Mouse (Mus musculus): ENCODE results near the gene Gm49673. TPM values are rescaled to one million over a fixed set of nuclear protein-coding genes. Genes with fewer than 3 reads are reported as not detected.
"Not testable (repeated sequence)": the region's sequence is repeated elsewhere in the genome, so short reads cannot be mapped to it uniquely, and the experiment has no call there.

The Gm49673 gene
- 0.13 TPM in 1 of 2 replicates, not detected in the other for polyA plus RNA-seq (2014; fragmentation: Nextera tagmentation; extraction: Ambion mirVana)

GRCm38 (mm10) chr17:8147439-8148316 lies at the start of gene Gm49673, which contains the start of gene Rnaset2a:
Gene Gm49673, minus strand, starts transcription at chr17:8147788.
Gene Rnaset2a, minus strand, starts transcription at chr17:8148097.
- peak; percentile 98 for ATAC-seq (ENCODE audit: insufficient number of reproducible peaks, insufficient read depth, low FRiP score, low read depth)
- not testable (repeated sequence) for H3K27me3 ChIP-seq (ENCODE audit: control insufficient read depth, insufficient read depth, low read length); H3K36me3 ChIP-seq (ENCODE audit: control insufficient read depth, insufficient read depth, low read length); H3K4me1 ChIP-seq (ENCODE audit: control insufficient read depth, insufficient read depth, low read length); H3K9me3 ChIP-seq (ENCODE audit: control insufficient read depth, low read depth, low read length); H3K27ac ChIP-seq (ENCODE audit: low read length)
- peak within 1 kb of the TSS; percentile 36 for H3K4me2 ChIP-seq (replicated peaks; ENCODE audit: low read depth, low read length)
- 0 out of 2 replicates have a peak within 1 kb of the TSS, but pooled peaks have one; percentile 33 for H3K9ac ChIP-seq (replicated peaks; ENCODE audit: low read depth, low read length)
- peak within 1 kb of the TSS; percentile 42 for H3K4me3 ChIP-seq (ENCODE audit: low read depth, low read length)
- WGBS = under 1% methylated on average over 33 of the region's 67 CpGs

DNA sequence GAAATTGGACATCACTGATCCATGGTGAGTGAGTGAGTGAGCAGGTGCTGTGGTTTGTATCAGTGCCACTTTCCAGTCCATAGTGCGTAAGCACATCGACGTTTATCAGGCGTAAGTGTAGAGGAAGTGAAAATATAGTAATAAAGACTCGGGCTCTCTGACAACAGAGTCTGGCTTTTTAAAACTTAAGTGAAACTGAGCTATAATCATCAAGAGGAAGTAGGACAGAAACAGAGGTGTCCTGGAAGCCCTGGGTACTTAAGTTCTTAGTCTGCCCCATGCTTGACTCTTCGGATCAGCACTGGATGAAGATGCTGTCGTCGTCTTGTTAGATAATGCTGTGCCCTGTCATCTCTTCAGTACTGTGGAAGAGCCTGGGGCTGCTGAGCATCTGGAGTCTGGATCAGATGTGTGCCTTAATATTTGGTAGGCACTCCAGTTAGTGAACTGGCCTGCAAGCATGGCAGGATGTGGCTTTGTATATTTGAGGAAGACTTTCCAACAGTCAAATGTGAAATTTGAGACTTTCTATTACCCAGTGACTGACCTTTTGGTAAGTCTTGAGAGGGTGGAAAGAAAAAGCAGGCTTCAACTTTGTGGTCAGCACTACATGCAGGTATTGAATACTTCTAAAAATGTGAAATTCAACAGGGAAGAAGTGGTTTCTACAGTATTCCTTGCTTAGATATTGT lies 48.2 kb upstream of the Gm49673 start:
- Histone ChIP-seq H3K27me3 (ENCODE audit: control insufficient read depth, insufficient read depth, low read length) (no peaks in the 10 kb centered on the region), H3K9me3 (ENCODE audit: control insufficient read depth, low read depth, low read length) (no peaks in the 10 kb centered on the region), H3K36me3 (ENCODE audit: control insufficient read depth, insufficient read depth, low read length) (peaks cover 38% of the 10 kb centered on the region), H3K27ac (ENCODE audit: low read length) (no peak overlapping the region), H3K4me1 (ENCODE audit: control insufficient read depth, insufficient read depth, low read length) (no peaks in the 10 kb centered on the region), H3K9ac (replicated peaks; ENCODE audit: low read depth, low read length) (no peak overlapping the region), H3K4me2 (replicated peaks; ENCODE audit: low read depth, low read length) (no peak overlapping the region), H3K4me3 (ENCODE audit: low read depth, low read length) (no peak overlapping the region)
- ATAC-seq (ENCODE audit: insufficient number of reproducible peaks, insufficient read depth, low FRiP score, low read depth) = no peak
- 89% methylated on average over 8 of the region's 8 CpGs for WGBS

- no peaks in the 10 kb centered on the region for H3K9me3 ChIP-seq (ENCODE audit: control insufficient read depth, low read depth, low read length)
- ATAC-seq (ENCODE audit: insufficient number of reproducible peaks, insufficient read depth, low FRiP score, low read depth) = no peak
- H3K36me3 ChIP-seq (ENCODE audit: control insufficient read depth, insufficient read depth, low read length) = peaks cover 55% of the 10 kb centered on the region
- H3K27ac ChIP-seq (ENCODE audit: low read length) = no peak overlapping the region
- no peaks in the 10 kb centered on the region for H3K27me3 ChIP-seq (ENCODE audit: control insufficient read depth, insufficient read depth, low read length)
- H3K9ac ChIP-seq (replicated peaks; ENCODE audit: low read depth, low read length) = no peak overlapping the region
- H3K4me1 ChIP-seq (ENCODE audit: control insufficient read depth, insufficient read depth, low read length) = no peaks in the 10 kb centered on the region
- H3K4me2 ChIP-seq (replicated peaks; ENCODE audit: low read depth, low read length) = no peak overlapping the region
- WGBS = 87% methylated on average over 8 of the region's 8 CpGs
- no peak overlapping the region for H3K4me3 ChIP-seq (ENCODE audit: low read depth, low read length)
Measured at GRCm38 (mm10) chr17:8193678-8194077, 46.1 kb upstream of the Gm49673 start.

- no peaks in the 10 kb centered on the region for H3K9me3 ChIP-seq (ENCODE audit: control insufficient read depth, low read depth, low read length)
- 79% methylated on average over 7 of the region's 7 CpGs for WGBS
- no peak overlapping the region for H3K9ac ChIP-seq (replicated peaks; ENCODE audit: low read depth, low read length)
- H3K4me2 ChIP-seq (replicated peaks; ENCODE audit: low read depth, low read length) = no peak overlapping the region
- H3K27ac ChIP-seq (ENCODE audit: low read length) = no peak overlapping the region
- H3K36me3 ChIP-seq (ENCODE audit: control insufficient read depth, insufficient read depth, low read length) = peaks cover 59% of the 10 kb centered on the region
- no peaks in the 10 kb centered on the region for H3K27me3 ChIP-seq (ENCODE audit: control insufficient read depth, insufficient read depth, low read length)
- no peak overlapping the region for H3K4me3 ChIP-seq (ENCODE audit: low read depth, low read length)
- no peak for ATAC-seq (ENCODE audit: insufficient number of reproducible peaks, insufficient read depth, low FRiP score, low read depth)
- H3K4me1 ChIP-seq (ENCODE audit: control insufficient read depth, insufficient read depth, low read length) = no peaks in the 10 kb centered on the region
Measured at GRCm38 (mm10) chr17:8184217-8184616, 36.6 kb upstream of the Gm49673 start.

DNA sequence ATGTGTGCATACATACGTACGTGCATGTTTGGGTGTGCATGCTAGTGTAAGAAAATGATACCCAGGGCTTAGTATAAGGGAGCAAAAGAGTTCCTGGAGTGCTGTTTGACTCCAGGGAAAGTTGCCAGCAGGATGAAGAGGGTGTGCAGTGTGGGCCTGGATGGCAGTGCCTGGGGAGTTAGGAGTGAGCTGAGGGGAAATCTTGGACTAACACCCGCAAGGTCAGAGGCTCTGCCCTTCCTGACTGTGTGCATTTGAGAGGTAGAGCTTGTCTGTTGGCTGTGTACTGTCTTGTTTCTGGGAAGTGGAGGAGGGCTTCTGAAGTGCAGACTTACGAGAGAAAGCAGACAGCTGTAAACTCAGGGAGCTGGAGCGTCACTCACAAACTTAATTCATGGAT lies 36.2 kb upstream of the Gm49673 start:
- Histone ChIP-seq H3K36me3 (ENCODE audit: control insufficient read depth, insufficient read depth, low read length) (peaks cover 58% of the 10 kb centered on the region), H3K27ac (ENCODE audit: low read length) (no peak overlapping the region), H3K4me2 (replicated peaks; ENCODE audit: low read depth, low read length) (no peak overlapping the region), H3K4me3 (ENCODE audit: low read depth, low read length) (no peak overlapping the region), H3K27me3 (ENCODE audit: control insufficient read depth, insufficient read depth, low read length) (no peaks in the 10 kb centered on the region), H3K9ac (replicated peaks; ENCODE audit: low read depth, low read length) (no peak overlapping the region), H3K9me3 (ENCODE audit: control insufficient read depth, low read depth, low read length) (no peaks in the 10 kb centered on the region), H3K4me1 (ENCODE audit: control insufficient read depth, insufficient read depth, low read length) (no peaks in the 10 kb centered on the region)
- no peak for ATAC-seq (ENCODE audit: insufficient number of reproducible peaks, insufficient read depth, low FRiP score, low read depth)
- WGBS = 71% methylated on average over 5 of the region's 5 CpGs

GRCm38 (mm10) chr17:8177090-8177489 lies 29.5 kb upstream of the Gm49673 start:
- WGBS = 97% methylated on average over 5 of the region's 5 CpGs
- no peak overlapping the region for H3K9ac ChIP-seq (replicated peaks; ENCODE audit: low read depth, low read length)
- peaks cover 54% of the 10 kb centered on the region for H3K36me3 ChIP-seq (ENCODE audit: control insufficient read depth, insufficient read depth, low read length)
- no peak overlapping the region for H3K4me3 ChIP-seq (ENCODE audit: low read depth, low read length)
- ATAC-seq (ENCODE audit: insufficient number of reproducible peaks, insufficient read depth, low FRiP score, low read depth) = no peak
- H3K27ac ChIP-seq (ENCODE audit: low read length) = no peak overlapping the region
- no peaks in the 10 kb centered on the region for H3K9me3 ChIP-seq (ENCODE audit: control insufficient read depth, low read depth, low read length)
- H3K4me1 ChIP-seq (ENCODE audit: control insufficient read depth, insufficient read depth, low read length) = no peaks in the 10 kb centered on the region
- no peak overlapping the region for H3K4me2 ChIP-seq (replicated peaks; ENCODE audit: low read depth, low read length)
- H3K27me3 ChIP-seq (ENCODE audit: control insufficient read depth, insufficient read depth, low read length) = no peaks in the 10 kb centered on the region

DNA sequence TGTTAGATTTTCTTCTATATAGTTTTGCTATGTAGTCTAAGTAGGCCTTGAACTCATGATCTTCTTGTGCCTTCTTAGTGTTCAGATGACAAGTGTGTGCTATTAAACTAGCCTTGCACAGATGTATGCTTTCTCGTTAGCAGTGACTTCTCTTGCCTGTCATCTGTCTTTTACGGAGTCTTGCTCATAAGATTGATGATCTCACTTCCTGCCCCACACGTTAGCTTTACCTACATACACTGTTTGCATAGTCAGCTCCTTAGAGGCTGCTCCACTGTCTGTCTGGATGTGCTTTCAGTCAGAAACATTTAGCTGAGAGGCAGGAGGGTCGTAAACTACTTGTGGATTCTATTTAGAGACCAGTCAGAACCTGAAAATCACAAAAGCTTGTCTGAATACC lies 23.5 kb upstream of the Gm49673 start:
- Histone ChIP-seq H3K27ac (ENCODE audit: low read length) (no peak overlapping the region), H3K27me3 (ENCODE audit: control insufficient read depth, insufficient read depth, low read length) (no peaks in the 10 kb centered on the region), H3K36me3 (ENCODE audit: control insufficient read depth, insufficient read depth, low read length) (peaks cover 51% of the 10 kb centered on the region), H3K9ac (replicated peaks; ENCODE audit: low read depth, low read length) (no peak overlapping the region), H3K4me3 (ENCODE audit: low read depth, low read length) (no peak overlapping the region), H3K4me2 (replicated peaks; ENCODE audit: low read depth, low read length) (no peak overlapping the region), H3K4me1 (ENCODE audit: control insufficient read depth, insufficient read depth, low read length) (no peaks in the 10 kb centered on the region), H3K9me3 (ENCODE audit: control insufficient read depth, low read depth, low read length) (no peaks in the 10 kb centered on the region)
- WGBS = 39% methylated on average over 4 of the region's 4 CpGs
- ATAC-seq (ENCODE audit: insufficient number of reproducible peaks, insufficient read depth, low FRiP score, low read depth) = no peak

DNA sequence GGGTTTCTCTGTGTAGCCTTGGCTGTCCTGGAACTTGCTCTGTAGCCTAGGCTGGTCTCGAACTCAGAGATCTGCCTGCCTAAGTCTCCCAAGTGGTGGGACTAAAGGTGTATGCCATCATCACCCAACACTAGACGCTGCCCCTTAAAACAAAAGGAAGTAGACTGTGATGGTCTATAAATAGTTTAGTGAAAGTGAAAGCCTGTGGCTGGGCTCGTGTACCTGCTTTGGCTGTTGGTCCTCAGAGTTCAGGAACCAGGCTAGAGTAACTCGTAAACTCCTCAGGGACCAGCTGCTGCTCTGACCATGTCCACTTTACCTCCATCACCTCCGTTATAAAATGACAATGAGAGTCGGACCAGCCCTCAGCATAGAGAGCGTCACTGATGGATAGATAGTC lies 22.7 kb upstream of the Gm49673 start:
- no peak overlapping the region for H3K9ac ChIP-seq (replicated peaks; ENCODE audit: low read depth, low read length)
- H3K4me3 ChIP-seq (ENCODE audit: low read depth, low read length) = no peak overlapping the region
- H3K27ac ChIP-seq (ENCODE audit: low read length) = no peak overlapping the region
- WGBS = 90% methylated on average over 7 of the region's 7 CpGs
- ATAC-seq (ENCODE audit: insufficient number of reproducible peaks, insufficient read depth, low FRiP score, low read depth) = no peak
- no peaks in the 10 kb centered on the region for H3K4me1 ChIP-seq (ENCODE audit: control insufficient read depth, insufficient read depth, low read length)
- H3K4me2 ChIP-seq (replicated peaks; ENCODE audit: low read depth, low read length) = no peak overlapping the region
- no peaks in the 10 kb centered on the region for H3K27me3 ChIP-seq (ENCODE audit: control insufficient read depth, insufficient read depth, low read length)
- no peaks in the 10 kb centered on the region for H3K9me3 ChIP-seq (ENCODE audit: control insufficient read depth, low read depth, low read length)
- H3K36me3 ChIP-seq (ENCODE audit: control insufficient read depth, insufficient read depth, low read length) = peaks cover 44% of the 10 kb centered on the region
